Mouse (Mus musculus): Measurements from ENCODE around the gene Ppp1r14d.

- TF ChIP-seq GATA1 (IDR thresholded peaks at IDR 0.05; ENCODE audit: borderline replicate concordance, low read length) (no peak), CTCF (IDR thresholded peaks at IDR 0.05; ENCODE audit: low read depth, low read length) (no peak)
Measured at GRCm38 (mm10) chr2:119270286-119270642, 40.6 kb upstream of the Ppp1r14d start.

Measured in G1E (cell line).